Mouse (Mus musculus) left cerebral cortex, postnatal 10 days (tissue): ENCODE measurements around the gene Ttll11. TPM values are rescaled to one million over a fixed set of nuclear protein-coding genes. Genes with fewer than 3 reads are reported as not detected.

Experiments
- DNase-seq, 2 experiments: peaks; one replicate each; pipeline ENCODE4 v3.0.0; 2021 to 2022; ENCODE audit warnings: low spot score in 2 of 2, mixed read lengths in 1 of 2; ENCODE audit errors: extremely low spot score in 1 of 2
- intact Hi-C: fragments of 180-260 bp; cut with DNase I; formaldehyde crosslinking; loops from one replicate; pipeline ENCODE4 v1.15.1; 2025
- total RNA-seq, 2 experiments: library from RNA; stranded (reverse); gene quantifications; 2 replicates each; pipeline ENCODE4 v1.2.3; 2021

Gene Ttll11
- total RNA-seq, 2 experiments from 2014 or later: 16.1 to 16.3 TPM

DNA sequence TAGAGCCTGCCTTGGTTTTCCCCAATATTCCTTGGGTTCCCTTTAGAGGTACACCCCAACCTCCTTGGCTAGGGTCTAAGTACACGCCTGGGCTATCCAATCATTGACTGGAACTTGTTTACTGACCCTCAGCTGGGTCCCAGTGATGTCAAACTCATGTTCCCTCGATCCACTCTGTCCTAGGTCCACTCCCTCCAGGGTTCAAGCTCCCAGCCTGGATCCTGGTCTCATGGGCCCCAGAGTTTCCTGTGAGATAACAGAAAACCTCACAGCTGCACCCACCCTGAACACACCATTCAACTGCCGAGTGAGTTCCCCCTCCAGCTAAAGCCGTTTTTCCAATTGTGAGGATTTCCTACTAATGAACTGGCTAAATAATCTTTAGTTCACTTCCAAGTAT lies 67.6 kb downstream of the Ttll11 start:
- DNase-seq: no peak
- intact Hi-C loops: no loop called here

DNA sequence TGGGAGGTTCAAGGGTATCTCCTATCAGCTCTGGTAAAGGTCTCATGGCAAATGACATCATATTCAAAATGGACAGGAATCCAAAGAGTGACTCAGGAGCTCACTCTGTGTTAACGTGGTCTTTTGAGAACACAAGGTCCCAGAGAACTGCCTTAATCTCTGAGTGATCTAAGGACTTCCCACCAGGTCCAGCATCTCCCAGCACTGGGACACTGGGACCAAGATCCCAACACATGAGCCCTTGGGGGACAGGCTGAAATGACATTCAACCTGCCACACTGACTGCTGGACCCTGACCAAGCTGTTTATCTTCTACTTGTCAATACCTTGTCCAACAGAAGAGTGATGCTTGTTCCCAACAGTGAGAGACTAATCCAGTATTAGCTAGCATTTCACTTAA lies 68.0 kb downstream of the Ttll11 start:
- intact Hi-C loops: no loop called here

DNA sequence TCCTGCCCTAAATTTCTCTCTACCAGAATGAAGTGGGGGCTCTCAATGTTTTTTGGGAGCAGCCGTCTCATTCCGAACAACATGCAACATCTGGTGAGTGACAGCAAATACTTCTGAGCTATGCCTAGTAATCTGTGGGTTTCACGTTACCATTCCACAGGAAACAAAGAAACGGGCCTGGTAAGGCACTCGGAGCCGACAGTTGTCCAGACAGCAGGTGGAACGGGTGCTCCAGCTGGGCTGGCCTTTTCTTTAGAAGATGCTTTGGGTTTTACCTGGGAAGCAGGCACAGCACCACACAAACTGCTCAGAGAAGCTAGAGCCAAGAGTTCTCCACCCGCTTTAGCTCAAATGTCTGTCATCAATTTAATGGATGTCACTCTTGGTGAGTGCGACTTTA lies 69.0 kb downstream of the Ttll11 start:
- intact Hi-C loops: no loop called here
- DNase-seq: no peak

More for the DNA sequence above, 68.0 kb downstream of the Ttll11 start:
- no peak for DNase-seq

- DNase-seq: no peak
- intact Hi-C loops: loop anchor here (10.0 kb wide), 1 partner anchor 165 kb away; no protein-coding TSS in a partner anchor
Measured at GRCm38 (mm10) chr2:35909353-35909752, 70.4 kb downstream of the Ttll11 start.

DNA sequence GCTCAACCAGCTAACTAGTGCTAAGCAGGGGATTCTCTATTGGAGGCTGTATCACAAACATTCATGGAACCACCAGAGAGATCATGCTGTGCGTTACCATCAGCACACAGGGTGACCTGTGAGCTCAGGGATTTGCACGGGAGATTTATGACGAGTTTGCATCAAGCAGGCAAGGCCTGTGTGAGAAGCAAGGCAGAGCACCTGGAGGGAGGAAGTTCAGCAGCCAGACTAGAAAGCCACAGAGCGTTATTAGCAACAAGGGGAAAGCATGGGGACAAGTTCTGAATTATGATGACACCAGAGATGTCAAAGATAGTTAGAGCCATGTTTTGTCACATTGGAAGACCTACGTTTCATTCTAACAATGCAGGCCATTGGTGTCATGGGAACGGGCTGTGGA lies 72.1 kb downstream of the Ttll11 start:
- intact Hi-C loops: loop anchor here (2.0 to 10.0 kb wide), 3 partner anchors 163 to 363 kb away; no protein-coding TSS in a partner anchor
- no peak for DNase-seq

DNA sequence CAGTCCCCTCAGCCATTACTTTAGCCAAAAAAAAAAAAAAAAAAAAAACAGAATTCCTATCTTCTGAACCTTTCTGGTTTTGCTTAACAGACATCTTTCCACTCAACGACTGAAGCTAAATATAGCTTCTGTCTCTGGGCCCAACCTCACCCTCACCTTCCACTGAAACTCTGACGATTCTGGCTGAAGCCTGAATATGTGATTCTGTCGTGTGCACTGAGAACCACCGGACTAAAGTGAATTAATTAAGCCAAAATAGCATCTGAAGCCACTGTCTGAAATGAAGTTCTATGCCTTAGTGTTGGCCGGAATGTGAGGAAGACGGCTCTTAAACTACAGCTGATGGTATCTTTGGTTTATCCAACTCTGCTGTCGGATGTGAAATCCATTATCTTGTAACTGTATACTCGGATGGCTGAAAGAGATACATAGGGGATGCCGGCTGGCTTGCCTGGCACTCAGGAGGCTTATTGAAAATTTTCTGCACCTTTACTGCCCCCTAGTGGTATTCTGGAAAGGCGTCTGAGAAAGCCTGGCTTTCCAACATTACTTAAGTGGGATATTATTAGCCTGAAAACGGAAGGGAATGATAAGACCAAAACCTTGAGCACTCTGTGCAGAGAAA lies 73.4 kb downstream of the Ttll11 start:
- DNase-seq: peak; percentile 64 to 82
- intact Hi-C loops: loop anchor here (2.0 to 10.0 kb wide), 3 partner anchors 161 to 361 kb away; no protein-coding TSS in a partner anchor

GRCm38 (mm10) chr2:35900845-35901244 lies 78.9 kb downstream of the Ttll11 start:
- peak in 1 of 2 experiments; percentile 58 for DNase-seq
- intact Hi-C loops: loop anchor here (10.0 kb wide), 1 partner anchor 156 kb away; no protein-coding TSS in a partner anchor

GRCm38 (mm10) chr2:35899712-35900111 lies 80.0 kb downstream of the Ttll11 start:
- intact Hi-C loops: loop anchor here (10.0 kb wide), 1 partner anchor 155 kb away; no protein-coding TSS in a partner anchor
- DNase-seq: no peak

DNA sequence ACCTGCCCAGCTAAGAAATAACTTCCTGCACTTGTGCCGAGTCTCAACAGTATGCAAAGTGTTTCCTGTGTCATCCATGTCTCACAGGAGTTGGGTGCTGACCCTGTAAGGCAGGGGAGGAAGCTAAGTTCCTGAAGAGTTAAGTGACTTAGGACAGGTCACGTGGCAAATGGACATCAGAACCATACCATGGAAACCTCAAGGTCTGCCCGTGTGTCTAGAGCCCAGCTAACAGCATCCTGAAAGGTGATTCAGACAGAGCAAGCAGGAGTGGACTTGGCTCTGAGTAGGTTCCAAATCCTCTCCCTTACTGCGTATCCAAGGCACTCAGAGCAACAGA lies 80.6 kb downstream of the Ttll11 start:
- no peak for DNase-seq

GRCm38 (mm10) chr2:35898425-35899134 lies 81.1 kb downstream of the Ttll11 start:
- DNase-seq: no peak
- intact Hi-C loops: no loop called here

More for the DNA sequence above, 80.6 kb downstream of the Ttll11 start:
- intact Hi-C loops: no loop called here

DNA sequence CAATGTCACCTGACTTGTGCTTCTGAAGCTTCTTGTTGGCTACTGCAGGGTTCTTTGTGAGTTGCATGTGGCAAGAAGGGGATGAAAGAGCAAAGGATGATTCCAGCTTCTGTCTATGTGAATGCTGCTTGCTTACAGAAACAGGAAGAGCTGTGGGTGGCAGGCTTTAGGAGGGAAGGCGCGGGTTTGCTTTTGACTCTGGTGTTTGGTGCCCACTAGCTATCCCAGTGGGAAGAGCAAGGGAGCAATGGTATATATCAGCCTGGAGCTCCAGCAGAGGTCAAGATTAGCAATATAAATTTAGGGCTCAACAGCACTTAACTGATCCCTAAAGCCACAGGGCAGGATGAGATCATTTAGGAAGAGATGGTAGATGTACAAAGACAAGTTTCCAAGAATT lies 82.6 kb downstream of the Ttll11 start:
- intact Hi-C loops: no loop called here
- no peak for DNase-seq

GRCm38 (mm10) chr2:35894512-35894911 lies 85.2 kb downstream of the Ttll11 start:
- intact Hi-C loops: no loop called here
- no peak for DNase-seq

GRCm38 (mm10) chr2:35890635-35891034 lies 89.1 kb downstream of the Ttll11 start:
- no peak for DNase-seq
- intact Hi-C loops: no loop called here

GRCm38 (mm10) chr2:35889776-35890175 lies 89.9 kb downstream of the Ttll11 start:
- intact Hi-C loops: no loop called here
- no peak for DNase-seq

DNA sequence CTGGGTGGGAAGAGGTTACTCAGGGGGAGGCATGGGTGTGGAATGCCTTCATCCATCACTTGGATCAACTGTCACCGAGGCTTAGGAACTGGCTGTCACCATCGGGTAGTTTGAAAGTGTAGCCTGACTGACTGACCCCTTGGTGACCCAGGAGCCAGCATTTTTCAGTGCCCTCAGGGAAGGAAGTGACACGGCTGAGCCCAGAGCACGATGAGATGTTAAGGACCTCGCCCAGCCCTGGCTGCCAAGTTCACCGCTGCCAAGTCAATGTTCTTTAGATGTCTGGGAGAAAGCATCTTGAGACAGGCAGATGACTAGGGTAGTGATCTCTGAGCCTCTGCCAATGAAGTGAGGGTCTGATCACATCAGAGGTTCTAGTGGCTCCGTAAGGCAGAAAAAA lies 95.4 kb downstream of the Ttll11 start:
- intact Hi-C loops: no loop called here
- DNase-seq: no peak

GRCm38 (mm10) chr2:35882336-35882987 lies 97.3 kb downstream of the Ttll11 start:
- intact Hi-C loops: no loop called here
- no peak for DNase-seq

- no peak for DNase-seq
- intact Hi-C loops: no loop called here
Measured at GRCm38 (mm10) chr2:35881896-35882295, 97.8 kb downstream of the Ttll11 start.

DNA sequence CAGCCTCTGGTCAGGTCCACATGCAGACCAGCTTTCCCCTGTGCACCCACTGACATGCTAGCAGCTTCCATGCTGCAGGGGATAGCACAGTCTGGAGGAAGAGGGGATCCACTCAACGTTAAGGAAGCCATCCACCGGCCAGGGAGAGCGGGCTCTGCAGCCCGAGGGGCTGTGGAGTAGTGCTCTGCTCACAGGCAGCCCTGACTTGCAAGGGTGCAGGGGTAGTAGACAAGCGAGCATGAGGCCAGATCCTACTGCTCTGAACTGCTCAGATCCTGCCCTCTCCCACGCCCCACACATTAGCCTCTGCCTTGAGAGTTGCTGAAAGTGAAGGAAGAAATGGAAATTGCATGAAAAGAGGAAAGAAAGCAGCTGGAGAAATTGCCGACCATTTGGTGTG lies 99.4 kb downstream of the Ttll11 start:
- no peak for DNase-seq
- intact Hi-C loops: no loop called here

GRCm38 (mm10) chr2:35879887-35880286 lies 99.8 kb downstream of the Ttll11 start:
- no peak for DNase-seq
- intact Hi-C loops: no loop called here

- intact Hi-C loops: no loop called here
- DNase-seq: no peak
Measured at GRCm38 (mm10) chr2:35878506-35878905, 101.2 kb downstream of the Ttll11 start.
